Mouse (Mus musculus) limb, embryonic 13.5 days (tissue): ENCODE measurements around the gene Ptprm. TPM values are rescaled to one million over a fixed set of nuclear protein-coding genes. Genes with fewer than 3 reads are reported as not detected.

Experiments used
- ATAC-seq: fragments of 200-750 bp; cut with Nextera tagmentation; 2 replicates; pipeline ENCODE4 v1.8.0; 2017; ENCODE audit warnings: low read depth, moderate number of reproducible peaks, moderate TSS enrichment; ENCODE audit not compliant: low FRiP score
- H3K27ac ChIP-seq: fragments of 300-500 bp; sonication (generic); 2 replicates; pipeline ENCODE4 v1.5.1; 2015; ENCODE audit warnings: inconsistent platforms, mild to moderate bottlenecking, moderate library complexity
- H3K27me3 ChIP-seq: fragments of 300-500 bp; sonication (generic); 2 replicates; pipeline ENCODE4 v1.6.1; 2015; ENCODE audit warnings: mild to moderate bottlenecking, inconsistent platforms
- H3K36me3 ChIP-seq: fragments of 300-500 bp; sonication (generic); 2 replicates; pipeline ENCODE4 v1.6.1; 2015; ENCODE audit warnings: inconsistent platforms, mild to moderate bottlenecking, moderate library complexity
- H3K4me1 ChIP-seq: fragments of 300-500 bp; sonication (generic); 2 replicates; pipeline ENCODE4 v1.6.1; 2015; ENCODE audit warnings: inconsistent platforms
- H3K4me2 ChIP-seq: fragments of 300-500 bp; sonication (generic); replicated peaks from 2 replicates; pipeline ENCODE4 v1.6.1; 2015; ENCODE audit warnings: inconsistent platforms, mild to moderate bottlenecking, moderate library complexity
- H3K4me3 ChIP-seq: fragments of 300-500 bp; sonication (generic); 2 replicates; pipeline ENCODE4 v1.5.1; 2015; ENCODE audit warnings: moderate library complexity, mild to moderate bottlenecking, inconsistent platforms
- H3K9ac ChIP-seq: fragments of 300-500 bp; sonication (generic); 2 replicates; pipeline ENCODE4 v1.6.1; 2015; ENCODE audit warnings: mild to moderate bottlenecking, inconsistent platforms
- H3K9me3 ChIP-seq: fragments of 300-500 bp; sonication (generic); 2 replicates; pipeline ENCODE4 v1.6.1; 2016; ENCODE audit warnings: inconsistent platforms
- WGBS: fragments of 180-500 bp; shearing (Covaris S2); methylation state at CpG from one replicate; pipeline ENCODE4 v1.1.7; 2015; 5-methylcytosine and 5-hydroxymethylcytosine counted together
- polyA plus RNA-seq: library from polyadenylated mRNA; unstranded; fragments of >200 nt; fragmentation: Nextera tagmentation; extraction: Ambion mirVana; gene quantifications from 2 replicates; pipeline ENCODE4 v1.2.1, GENCODE M21; 2015

Ptprm gene
- polyA plus RNA-seq, 1 experiment from 2014 or later = 14.9 TPM

DNA sequence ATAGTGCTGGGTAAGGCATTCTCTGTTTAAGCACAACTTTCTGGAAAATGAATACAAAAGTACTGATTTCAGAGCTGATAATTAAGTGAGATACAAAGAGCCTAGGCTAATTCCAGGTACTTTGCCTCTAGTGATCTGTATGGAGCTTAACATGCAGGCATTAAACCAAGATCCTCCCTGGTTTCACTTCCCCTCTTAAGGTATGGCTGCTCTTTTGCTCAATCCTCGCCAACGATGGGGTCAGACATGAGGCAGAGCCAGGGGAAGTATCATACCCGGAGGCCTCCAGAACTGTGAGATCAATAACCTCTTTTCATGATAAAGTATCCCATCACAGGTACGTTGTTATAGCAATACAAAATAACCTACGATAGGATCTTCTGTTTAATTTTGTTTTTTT, 5.3 kb upstream of the Ptprm start:
- Histone ChIP-seq H3K9ac (no peak overlapping the region), H3K27ac (no peak overlapping the region), H3K36me3 (no peaks in the 10 kb centered on the region), H3K4me1 (peaks cover 6% of the 10 kb centered on the region), H3K27me3 (peaks cover 15% of the 10 kb centered on the region), H3K4me3 (no peak overlapping the region), H3K9me3 (no peaks in the 10 kb centered on the region), H3K4me2 (no peak overlapping the region)
- no peak for ATAC-seq
- WGBS = 98% methylated on average over 5 of the region's 5 CpGs

- Histone ChIP-seq H3K4me2 (no peak overlapping the region), H3K9ac (no peak overlapping the region)
- WGBS = 82% methylated on average over 7 of the region's 7 CpGs
Measured at GRCm38 (mm10) chr17:67358541-67358940, 4.3 kb upstream of the Ptprm start.

GRCm38 (mm10) chr17:67357191-67357590, 2.9 kb upstream of the Ptprm start:
- no peak for ATAC-seq
- Histone ChIP-seq H3K36me3 (no peaks in the 10 kb centered on the region), H3K4me1 (peaks cover 16% of the 10 kb centered on the region), H3K4me3 (no peak overlapping the region), H3K27ac (no peak overlapping the region), H3K9ac (no peak overlapping the region), H3K27me3 (peaks cover 15% of the 10 kb centered on the region), H3K4me2 (no peak overlapping the region), H3K9me3 (no peaks in the 10 kb centered on the region)
- 71% methylated on average over 4 of the region's 4 CpGs for WGBS

More at GRCm38 (mm10) chr17:67358541-67358940, 4.3 kb upstream of the Ptprm start:
- no peak overlapping the region for H3K27ac ChIP-seq
- ATAC-seq = no peak
- H3K4me3 ChIP-seq = no peak overlapping the region
- peaks cover 15% of the 10 kb centered on the region for H3K27me3 ChIP-seq
- no peaks in the 10 kb centered on the region for H3K36me3 ChIP-seq
- peaks cover 6% of the 10 kb centered on the region for H3K4me1 ChIP-seq
- no peaks in the 10 kb centered on the region for H3K9me3 ChIP-seq

DNA sequence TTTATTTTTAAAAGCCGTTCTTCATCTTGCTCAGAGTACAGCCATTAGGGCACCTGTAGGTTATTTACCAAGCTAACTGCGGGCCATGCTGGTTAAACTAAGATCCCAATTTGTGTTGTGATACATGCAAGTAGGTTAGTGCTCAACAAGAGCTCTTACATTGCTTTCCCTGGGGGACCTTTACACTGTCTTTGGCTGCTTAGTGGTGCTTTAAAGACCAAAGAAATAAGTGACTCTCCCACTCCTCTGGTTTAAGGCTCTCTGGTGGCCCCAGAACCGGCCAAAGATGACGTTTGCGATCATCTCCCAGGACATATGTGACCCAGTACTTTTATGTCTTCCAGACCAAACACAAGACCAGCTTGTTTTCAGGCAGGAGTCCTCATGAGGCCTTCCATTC, 994 bp upstream of the Ptprm start:
- Histone ChIP-seq H3K4me2 (peak overlapping the region; percentile 90), H3K9ac (no peak overlapping the region), H3K36me3 (no peaks in the 10 kb centered on the region), H3K27me3 (peaks cover 16% of the 10 kb centered on the region), H3K4me3 (peak overlapping the region; percentile 74; the same call in 1 of the 2 replicates), H3K4me1 (peaks cover 32% of the 10 kb centered on the region), H3K9me3 (no peaks in the 10 kb centered on the region), H3K27ac (no peak overlapping the region)
- 30% methylated on average over 5 of the region's 5 CpGs for WGBS
- ATAC-seq = no peak

- WGBS = under 1% methylated on average over 56 of the region's 68 CpGs
- H3K36me3 ChIP-seq = no peaks in the 10 kb centered on the region
- peaks cover 32% of the 10 kb centered on the region for H3K4me1 ChIP-seq
- peak overlapping the region; percentile 88 for H3K9ac ChIP-seq
- H3K4me2 ChIP-seq = peak overlapping the region; percentile 90
- H3K27me3 ChIP-seq = peaks cover 16% of the 10 kb centered on the region
- peak overlapping the region; percentile 74 for H3K4me3 ChIP-seq
- peak overlapping the region; percentile 55; the same call in 1 of the 2 replicates for H3K27ac ChIP-seq
- ATAC-seq = peak; percentile 51
- no peaks in the 10 kb centered on the region; the same call in 1 of the 2 replicates for H3K9me3 ChIP-seq
Measured at GRCm38 (mm10) chr17:67353796-67354450, 334 bp downstream of the Ptprm start.

- ATAC-seq = peak; percentile 30; the same call in 1 of the 2 replicates
- Histone ChIP-seq H3K4me1 (peaks cover 32% of the 10 kb centered on the region), H3K9ac (peak overlapping the region; percentile 88), H3K27me3 (peaks cover 16% of the 10 kb centered on the region), H3K4me2 (peak overlapping the region; percentile 90), H3K9me3 (no peaks in the 10 kb centered on the region; the same call in 1 of the 2 replicates), H3K27ac (peak overlapping the region; percentile 55; the same call in 1 of the 2 replicates), H3K4me3 (peak overlapping the region; percentile 74), H3K36me3 (no peaks in the 10 kb centered on the region)
- 2% methylated on average over 50 of the region's 50 CpGs for WGBS
Measured at GRCm38 (mm10) chr17:67352956-67353795, 1.1 kb downstream of the Ptprm start.

GRCm38 (mm10) chr17:67351423-67351822, 2.8 kb downstream of the Ptprm start:
- H3K9ac ChIP-seq = no peak overlapping the region; the same call in 1 of the 2 replicates
- H3K4me2 ChIP-seq = peak overlapping the region; percentile 90
- no peak overlapping the region for H3K27ac ChIP-seq
- peaks cover 15% of the 10 kb centered on the region for H3K27me3 ChIP-seq
- peaks cover 32% of the 10 kb centered on the region for H3K4me1 ChIP-seq
- H3K9me3 ChIP-seq = no peaks in the 10 kb centered on the region; the same call in 1 of the 2 replicates
- peak overlapping the region; percentile 5; the same call in 1 of the 2 replicates for H3K4me3 ChIP-seq
- ATAC-seq = no peak
- WGBS = 33% methylated on average over 5 of the region's 5 CpGs
- H3K36me3 ChIP-seq = no peaks in the 10 kb centered on the region

- H3K4me3 ChIP-seq = no peak overlapping the region
- H3K36me3 ChIP-seq = no peaks in the 10 kb centered on the region
- no peaks in the 10 kb centered on the region; the same call in 1 of the 2 replicates for H3K9me3 ChIP-seq
- 53% methylated on average over 7 of the region's 7 CpGs for WGBS
- H3K4me2 ChIP-seq = peak overlapping the region; percentile 19; the same call in 1 of the 2 replicates
- H3K27me3 ChIP-seq = peaks cover 6% of the 10 kb centered on the region; the same call in 1 of the 2 replicates
- H3K9ac ChIP-seq = no peak overlapping the region
- no peak for ATAC-seq
- 0 out of 2 replicates have a peak overlapping the region, but pooled peaks have one; percentile 15 for H3K27ac ChIP-seq
- peaks cover 30% of the 10 kb centered on the region for H3K4me1 ChIP-seq
Measured at GRCm38 (mm10) chr17:67350536-67350935, 3.7 kb downstream of the Ptprm start.

- 90% methylated on average over 8 of the region's 8 CpGs for WGBS
- Histone ChIP-seq H3K9me3 (no peaks in the 10 kb centered on the region; the same call in 1 of the 2 replicates), H3K4me1 (peaks cover 26% of the 10 kb centered on the region), H3K9ac (no peak overlapping the region), H3K4me2 (no peak overlapping the region), H3K27me3 (peaks cover 3% of the 10 kb centered on the region; the same call in 1 of the 2 replicates), H3K36me3 (no peaks in the 10 kb centered on the region), H3K4me3 (no peak overlapping the region), H3K27ac (no peak overlapping the region)
- no peak for ATAC-seq
Measured at GRCm38 (mm10) chr17:67349594-67349993, 4.7 kb downstream of the Ptprm start.

DNA sequence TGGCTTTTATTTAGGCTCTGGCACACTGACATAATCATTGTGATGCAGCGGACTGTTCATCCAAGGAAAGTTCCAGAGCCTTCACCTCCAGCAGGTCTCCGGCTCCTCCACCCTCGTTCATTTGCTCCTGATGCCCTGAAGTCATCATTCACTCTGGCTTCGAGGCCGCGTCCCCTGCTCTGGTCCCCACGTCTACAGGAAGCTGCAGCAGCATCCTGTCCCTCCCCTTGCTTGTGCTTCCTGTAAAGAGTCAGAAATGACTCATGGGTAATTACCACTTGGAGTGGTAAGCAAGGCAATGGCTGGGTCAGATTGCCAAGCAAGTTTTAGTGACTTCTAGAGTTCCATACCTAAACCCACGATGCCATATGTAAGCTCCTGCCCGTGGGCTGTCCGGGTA, 7.3 kb downstream of the Ptprm start:
- Histone ChIP-seq H3K4me2 (no peak overlapping the region), H3K4me3 (no peak overlapping the region), H3K27me3 (peaks cover 3% of the 10 kb centered on the region; the same call in 1 of the 2 replicates), H3K4me1 (peaks cover 14% of the 10 kb centered on the region), H3K27ac (no peak overlapping the region), H3K36me3 (no peaks in the 10 kb centered on the region), H3K9me3 (no peaks in the 10 kb centered on the region; the same call in 1 of the 2 replicates), H3K9ac (no peak overlapping the region)
- ATAC-seq = no peak
- WGBS = 80% methylated on average over 10 of the region's 10 CpGs

- Histone ChIP-seq H3K4me2 (no peak overlapping the region), H3K36me3 (no peaks in the 10 kb centered on the region), H3K4me1 (peaks cover 7% of the 10 kb centered on the region; the same call in 1 of the 2 replicates), H3K9me3 (no peaks in the 10 kb centered on the region; the same call in 1 of the 2 replicates), H3K27me3 (no peaks in the 10 kb centered on the region), H3K9ac (no peak overlapping the region), H3K4me3 (no peak overlapping the region), H3K27ac (no peak overlapping the region)
- 89% methylated on average over 8 of the region's 8 CpGs for WGBS
- no peak for ATAC-seq
Measured at GRCm38 (mm10) chr17:67345157-67345556, 9.1 kb downstream of the Ptprm start.

DNA sequence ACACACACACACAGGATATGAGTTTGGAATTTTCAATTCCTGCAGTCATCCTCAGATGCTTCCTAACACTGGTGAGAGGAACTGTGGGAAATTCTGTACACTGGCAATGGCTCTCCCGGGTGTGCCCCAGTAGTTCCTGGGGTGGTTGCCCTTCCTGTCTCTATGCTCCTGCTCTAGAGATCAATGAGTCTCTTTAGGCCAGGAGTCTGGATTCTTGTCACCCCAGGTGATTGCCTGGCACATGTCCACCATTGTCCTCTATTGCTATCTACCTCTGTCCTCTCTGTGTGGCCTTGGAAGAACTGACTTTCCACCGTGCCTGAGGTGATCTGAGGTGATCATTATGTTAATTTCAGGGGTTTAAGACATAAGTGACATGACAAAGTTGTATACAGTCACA, 10.8 kb downstream of the Ptprm start:
- 78% methylated on average over 2 of the region's 2 CpGs for WGBS
- Histone ChIP-seq H3K36me3 (no peaks in the 10 kb centered on the region), H3K9me3 (no peaks in the 10 kb centered on the region), H3K4me3 (no peak overlapping the region), H3K4me2 (no peak overlapping the region), H3K9ac (no peak overlapping the region), H3K27me3 (no peaks in the 10 kb centered on the region), H3K27ac (no peak overlapping the region), H3K4me1 (peaks cover 11% of the 10 kb centered on the region; the same call in 1 of the 2 replicates)
- no peak for ATAC-seq
